Mouse (Mus musculus) adipocyte (in vitro differentiated cells): ENCODE measurements around the gene Tarbp2.
A peak's percentile ranks its signal among the peaks of the same experiment; 100 is the strongest.

Experiments
- DNase-seq: peaks from one replicate; pipeline ENCODE4 v3.0.0-alpha.2; 2016; ENCODE audit warnings: low spot score

Gene Tarbp2

GRCm38 (mm10) chr15:102505770-102506463 is 12.1 kb upstream of the Tarbp2 start:
- DNase-seq, result no peak

- DNase-seq, result no peak
Observed at GRCm38 (mm10) chr15:102506464-102506830, 11.5 kb upstream of the Tarbp2 start.

- no peak for DNase-seq
Observed at GRCm38 (mm10) chr15:102506864-102507263, 11.1 kb upstream of the Tarbp2 start.

- no peak for DNase-seq
Observed at GRCm38 (mm10) chr15:102507561-102507960, 10.4 kb upstream of the Tarbp2 start.

- DNase-seq, result no peak
Observed at GRCm38 (mm10) chr15:102508336-102508735, 9.7 kb upstream of the Tarbp2 start.

- DNase-seq, result no peak
Observed at GRCm38 (mm10) chr15:102510110-102510509, 7.9 kb upstream of the Tarbp2 start.

- DNase-seq, result no peak
Observed at GRCm38 (mm10) chr15:102510590-102511284, 7.3 kb upstream of the Tarbp2 start.

- no peak for DNase-seq
Observed at GRCm38 (mm10) chr15:102511285-102511833, 6.6 kb upstream of the Tarbp2 start.

GRCm38 (mm10) chr15:102512010-102512409 is 6.0 kb upstream of the Tarbp2 start:
- DNase-seq, result no peak

- DNase-seq, result no peak
Observed at GRCm38 (mm10) chr15:102512471-102512870, 5.5 kb upstream of the Tarbp2 start.

- no peak for DNase-seq
Observed at GRCm38 (mm10) chr15:102513004-102513403, 5.0 kb upstream of the Tarbp2 start.

GRCm38 (mm10) chr15:102515261-102515660 is 2.7 kb upstream of the Tarbp2 start:
- no peak for DNase-seq

- peak; percentile 62 for DNase-seq
Observed at GRCm38 (mm10) chr15:102515791-102516190, 2.2 kb upstream of the Tarbp2 start.

- peak; percentile 42 for DNase-seq
Observed at GRCm38 (mm10) chr15:102516293-102516692, 1.7 kb upstream of the Tarbp2 start.

GRCm38 (mm10) chr15:102516728-102517404 is 1.1 kb upstream of the Tarbp2 start, which contains the start of gene Map3k12:
Map3k12 (minus strand) TSS chr15:102517064.
- DNase-seq, result peak; percentile 91

- DNase-seq, result no peak
Observed at GRCm38 (mm10) chr15:102517631-102517975, 389 bp upstream of the Tarbp2 start.

- DNase-seq, result no peak
Observed at GRCm38 (mm10) chr15:102518859-102519201, 838 bp downstream of the Tarbp2 start.

- DNase-seq, result no peak
Observed at GRCm38 (mm10) chr15:102519211-102520141, 1.5 kb downstream of the Tarbp2 start.

- DNase-seq, result no peak
Observed at GRCm38 (mm10) chr15:102520416-102520815, 2.4 kb downstream of the Tarbp2 start.

GRCm38 (mm10) chr15:102521480-102521879 is 3.5 kb downstream of the Tarbp2 start:
- DNase-seq, result no peak

- peak; percentile 87 for DNase-seq
Observed at GRCm38 (mm10) chr15:102524892-102525485, 7.0 kb downstream of the Tarbp2 start, which contains the start of gene Npff. Npff (minus strand) TSS chr15:102524942.
